Mouse (Mus musculus) midbrain, embryonic 11.5 days (tissue): ENCODE results near the gene Got1. TPM values are rescaled to one million over a fixed set of nuclear protein-coding genes. Genes with fewer than 3 reads are reported as not detected.

Experiments used
- ATAC-seq: fragments of 200-750 bp; cut with Nextera tagmentation; 2 replicates; pipeline ENCODE4 v1.8.0; 2017; ENCODE audit warnings: moderate TSS enrichment, moderate library complexity; ENCODE audit not compliant: low FRiP score
- DNase-seq: peaks from one replicate; pipeline ENCODE4 v3.0.0; 2015; ENCODE audit warnings: low spot score; ENCODE audit errors: missing footprints
- H3K27ac ChIP-seq: fragments of 300-500 bp; sonication (generic); 2 replicates; pipeline ENCODE4 v1.5.1; 2014; ENCODE audit warnings: low read depth, low read length
- H3K27me3 ChIP-seq: fragments of 300-500 bp; sonication (generic); 2 replicates; pipeline ENCODE4 v1.6.1; 2014; ENCODE audit warnings: mild to moderate bottlenecking, low read length, moderate library complexity, mixed read lengths; ENCODE audit not compliant: control insufficient read depth, insufficient read depth
- H3K36me3 ChIP-seq: fragments of 300-500 bp; sonication (generic); 2 replicates; pipeline ENCODE4 v1.6.1; 2014; ENCODE audit warnings: mild to moderate bottlenecking, low read length, moderate library complexity, mixed read lengths; ENCODE audit not compliant: control insufficient read depth, insufficient read depth
- H3K4me1 ChIP-seq: fragments of 300-500 bp; sonication (generic); 2 replicates; pipeline ENCODE4 v1.6.1; 2014; ENCODE audit warnings: low read length; ENCODE audit not compliant: control insufficient read depth, insufficient read depth
- H3K4me2 ChIP-seq: fragments of 300-500 bp; sonication (generic); 2 replicates; pipeline ENCODE4 v1.6.1; 2014; ENCODE audit warnings: mild to moderate bottlenecking, moderate library complexity
- H3K4me3 ChIP-seq: fragments of 300-500 bp; sonication (generic); 2 replicates; pipeline ENCODE4 v1.5.1; 2014; ENCODE audit warnings: low read depth, low read length
- H3K9ac ChIP-seq: fragments of 300-500 bp; sonication (generic); 2 replicates; pipeline ENCODE4 v1.6.1; 2014; ENCODE audit warnings: low read length
- H3K9me3 ChIP-seq: fragments of 300-500 bp; sonication (generic); 2 replicates; pipeline ENCODE4 v1.6.1; 2016; ENCODE audit warnings: low read length; ENCODE audit not compliant: control insufficient read depth
- WGBS: fragments of 180-500 bp; shearing (Covaris S2); extraction: QIAGEN DNeasy Blood & Tissue Kit; methylation state at CpG from one replicate; pipeline ENCODE4 v1.1.7; 2014; 5-methylcytosine and 5-hydroxymethylcytosine counted together
- polyA plus RNA-seq: library from polyadenylated mRNA; unstranded; fragments of >200 nt; fragmentation: Nextera tagmentation; extraction: Ambion mirVana; gene quantifications from 2 replicates; pipeline ENCODE4 v1.2.1, GENCODE M21; 2014

Gene Got1
- polyA plus RNA-seq, 1 experiment from 2014 or later, result 46.6 TPM

DNA sequence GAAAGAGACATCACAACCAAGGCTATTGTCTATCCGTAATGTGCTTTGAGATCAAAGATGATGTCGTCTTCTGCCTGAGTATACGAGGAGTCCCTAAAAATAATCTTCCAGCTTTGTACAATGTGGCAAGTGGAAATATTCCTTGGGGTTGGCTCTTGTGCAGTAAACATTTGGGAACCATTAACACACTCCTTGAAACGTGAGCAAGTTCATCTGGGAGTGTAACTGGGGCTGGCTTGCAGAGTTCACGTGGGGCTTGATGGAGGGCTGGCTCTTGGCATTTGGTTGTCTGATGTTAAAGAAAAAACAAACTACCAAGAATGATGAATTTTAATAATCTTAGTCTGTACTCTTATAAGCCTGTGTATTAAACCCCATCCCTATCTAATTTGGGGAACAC is 45.0 kb downstream of the Got1 start:
- no peaks in the 10 kb centered on the region for H3K4me1 ChIP-seq
- H3K27me3 ChIP-seq, result no peaks in the 10 kb centered on the region
- ATAC-seq (no peak), DNase-seq (peak; percentile 59)
- H3K36me3 ChIP-seq, result no peaks in the 10 kb centered on the region
- no peak overlapping the region for H3K27ac ChIP-seq
- H3K4me2 ChIP-seq, result no peak overlapping the region
- H3K9me3 ChIP-seq, result no peaks in the 10 kb centered on the region
- H3K9ac ChIP-seq, result no peak overlapping the region
- no peak overlapping the region for H3K4me3 ChIP-seq
- WGBS, result 84% methylated on average over 5 of the region's 5 CpGs

DNA sequence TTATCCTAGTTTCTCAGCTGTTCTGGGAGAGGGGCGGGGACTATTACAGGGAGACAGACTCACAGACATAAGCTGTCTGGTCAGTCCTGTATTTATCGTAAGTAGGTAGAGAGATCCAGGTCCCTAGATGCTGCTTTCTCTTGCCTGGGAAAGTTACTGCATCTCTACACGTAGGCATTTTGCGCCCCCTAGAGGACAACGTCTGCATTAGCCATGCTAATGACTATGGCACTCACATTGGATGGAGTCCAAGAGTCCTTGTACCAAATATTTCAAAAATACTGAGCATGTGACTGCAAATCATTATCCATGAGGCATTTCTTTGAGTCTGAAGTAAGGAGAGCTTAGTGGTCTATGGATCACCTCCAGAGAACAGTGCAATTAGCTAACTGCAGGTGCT is 45.5 kb downstream of the Got1 start:
- H3K36me3 ChIP-seq, result no peaks in the 10 kb centered on the region
- no peaks in the 10 kb centered on the region for H3K27me3 ChIP-seq
- peak; percentile 94 for DNase-seq
- no peaks in the 10 kb centered on the region for H3K4me1 ChIP-seq
- no peak overlapping the region for H3K9ac ChIP-seq
- WGBS, result 24% methylated on average over 5 of the region's 5 CpGs
- H3K9me3 ChIP-seq, result no peaks in the 10 kb centered on the region
- no peak for ATAC-seq
- H3K27ac ChIP-seq, result no peak overlapping the region
- no peak overlapping the region for H3K4me2 ChIP-seq
- no peak overlapping the region for H3K4me3 ChIP-seq

DNA sequence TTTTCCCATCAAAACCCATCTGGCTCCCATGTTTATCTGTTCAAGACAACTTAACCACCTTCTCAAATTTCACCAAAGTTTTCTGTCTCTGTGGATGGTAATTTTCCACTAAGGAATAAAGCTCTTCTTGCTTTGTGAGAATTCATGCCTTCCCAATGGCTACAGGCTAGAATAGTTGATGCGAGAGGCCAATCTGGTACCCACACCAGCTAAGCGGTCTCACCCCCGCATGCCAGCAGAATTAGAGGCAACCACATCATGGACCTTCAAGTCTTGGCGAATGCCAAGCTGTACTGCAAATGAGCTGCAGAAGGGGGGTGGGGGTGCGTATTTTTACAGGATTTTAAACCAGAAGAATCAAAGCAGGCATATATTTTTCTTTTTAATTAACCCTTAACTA is 47.0 kb downstream of the Got1 start:
- Histone ChIP-seq H3K9ac (no peak overlapping the region), H3K27ac (no peak overlapping the region), H3K4me1 (no peaks in the 10 kb centered on the region), H3K4me3 (no peak overlapping the region), H3K9me3 (no peaks in the 10 kb centered on the region), H3K27me3 (no peaks in the 10 kb centered on the region), H3K36me3 (no peaks in the 10 kb centered on the region), H3K4me2 (no peak overlapping the region)
- 89% methylated on average over 5 of the region's 5 CpGs for WGBS
- peak; percentile 53 for DNase-seq
- ATAC-seq, result no peak

DNA sequence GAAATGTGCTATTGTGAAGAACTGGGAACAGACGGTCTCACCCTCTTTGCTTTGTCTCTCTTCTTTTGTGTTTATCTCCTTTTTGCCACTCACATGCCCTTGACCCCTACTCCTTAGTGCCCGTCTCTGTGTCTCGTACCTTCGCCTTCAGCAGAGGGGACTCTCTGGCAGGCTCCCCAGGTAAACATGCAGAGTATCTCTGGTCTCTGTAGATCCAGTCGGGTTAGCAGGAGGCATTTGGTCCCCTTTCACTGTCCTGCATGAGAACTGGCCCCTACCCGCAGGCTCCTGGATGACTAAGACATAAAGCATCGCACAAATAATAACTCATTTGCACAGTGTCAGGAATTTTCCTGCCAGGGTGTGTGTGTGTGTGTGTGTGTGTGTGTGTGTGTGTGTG is 48.3 kb downstream of the Got1 start:
- DNase-seq (no peak), ATAC-seq (no peak)
- Histone ChIP-seq H3K4me1 (no peaks in the 10 kb centered on the region), H3K27ac (no peak overlapping the region), H3K4me3 (no peak overlapping the region), H3K36me3 (no peaks in the 10 kb centered on the region), H3K9me3 (no peaks in the 10 kb centered on the region), H3K4me2 (no peak overlapping the region), H3K27me3 (no peaks in the 10 kb centered on the region), H3K9ac (no peak overlapping the region)
- WGBS, result 76% methylated on average over 7 of the region's 7 CpGs

DNA sequence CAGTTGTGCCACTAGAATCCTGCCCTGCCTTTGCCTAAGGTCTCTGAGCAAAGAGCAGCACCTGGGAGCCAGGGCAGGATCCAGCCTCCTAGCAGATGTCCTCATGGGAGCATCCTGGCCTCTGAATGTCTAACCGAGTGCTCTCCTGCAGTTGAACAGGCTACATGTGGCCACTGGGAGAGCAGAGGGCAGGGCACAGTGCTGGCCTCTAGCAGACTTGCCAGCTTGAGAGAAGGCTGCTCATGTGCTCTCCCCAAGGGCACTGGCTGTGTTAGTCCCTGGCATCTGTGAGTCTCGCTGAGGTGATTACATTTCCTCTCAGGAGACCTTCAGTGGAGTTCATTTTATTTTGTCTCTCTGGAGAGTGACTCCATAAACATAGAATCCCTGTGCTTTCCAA is 48.8 kb downstream of the Got1 start:
- DNase-seq (peak; percentile 71), ATAC-seq (no peak)
- no peaks in the 10 kb centered on the region for H3K36me3 ChIP-seq
- H3K27me3 ChIP-seq, result no peaks in the 10 kb centered on the region
- H3K9me3 ChIP-seq, result no peaks in the 10 kb centered on the region
- H3K4me2 ChIP-seq, result no peak overlapping the region
- no peak overlapping the region for H3K4me3 ChIP-seq
- no peak overlapping the region for H3K27ac ChIP-seq
- no peak overlapping the region for H3K9ac ChIP-seq
- WGBS, result 69% methylated on average over 2 of the region's 2 CpGs
- no peaks in the 10 kb centered on the region for H3K4me1 ChIP-seq

DNA sequence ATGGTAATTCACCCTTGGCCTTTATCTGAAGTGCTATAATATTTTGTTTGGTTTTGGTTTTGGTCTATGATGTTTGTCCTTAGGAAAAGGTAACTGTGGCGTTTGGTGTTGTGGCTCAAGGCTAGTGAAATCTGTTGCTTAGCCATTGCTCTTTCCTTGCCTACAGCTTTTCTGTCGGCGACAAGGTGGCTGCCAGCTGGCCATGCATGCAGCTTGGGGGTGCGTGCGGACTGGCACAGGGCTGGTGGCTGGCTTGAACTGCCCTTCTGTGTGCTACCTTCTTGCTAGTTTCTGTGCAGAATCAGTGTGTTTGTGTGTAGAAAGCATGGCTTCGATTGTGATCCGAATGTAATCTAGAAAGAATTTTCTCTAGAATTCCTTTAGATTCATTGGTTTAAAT is 51.6 kb downstream of the Got1 start:
- no peak for ATAC-seq
- H3K27ac ChIP-seq, result no peak overlapping the region
- no peak overlapping the region for H3K4me2 ChIP-seq
- no peak overlapping the region for H3K4me3 ChIP-seq
- no peaks in the 10 kb centered on the region for H3K27me3 ChIP-seq
- no peaks in the 10 kb centered on the region for H3K9me3 ChIP-seq
- no peak overlapping the region for H3K9ac ChIP-seq
- H3K36me3 ChIP-seq, result no peaks in the 10 kb centered on the region
- DNase-seq, result peak; percentile 60
- WGBS, result 92% methylated on average over 7 of the region's 7 CpGs
- H3K4me1 ChIP-seq, result no peaks in the 10 kb centered on the region; the same call in 1 of the 2 replicates

DNA sequence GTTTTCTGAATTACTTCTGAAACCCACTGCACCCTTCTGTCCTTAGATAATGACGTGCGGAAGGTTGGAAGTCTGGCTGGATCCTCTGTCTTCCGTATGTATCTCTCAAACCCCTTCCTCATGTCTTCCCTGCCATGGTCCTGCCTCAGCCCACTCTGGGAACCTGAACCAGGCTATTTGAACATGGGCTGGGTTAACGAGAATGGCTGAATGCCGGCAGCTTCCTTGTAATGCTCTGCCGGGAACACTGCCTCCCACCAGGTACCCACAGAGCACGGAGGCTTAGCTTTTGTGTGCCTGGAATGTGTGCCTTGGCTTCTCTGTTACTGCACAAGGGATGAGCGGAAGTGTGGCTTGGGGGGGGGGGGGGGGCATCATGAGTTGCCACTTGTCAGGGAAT is 52.1 kb downstream of the Got1 start:
- ATAC-seq, result no peak
- 70% methylated on average over 8 of the region's 8 CpGs for WGBS
- Histone ChIP-seq H3K36me3 (no peaks in the 10 kb centered on the region), H3K4me1 (no peaks in the 10 kb centered on the region; the same call in 1 of the 2 replicates), H3K27ac (no peak overlapping the region), H3K27me3 (no peaks in the 10 kb centered on the region), H3K4me2 (no peak overlapping the region), H3K9ac (no peak overlapping the region), H3K9me3 (no peaks in the 10 kb centered on the region), H3K4me3 (no peak overlapping the region)
- DNase-seq, result peak; percentile 54

DNA sequence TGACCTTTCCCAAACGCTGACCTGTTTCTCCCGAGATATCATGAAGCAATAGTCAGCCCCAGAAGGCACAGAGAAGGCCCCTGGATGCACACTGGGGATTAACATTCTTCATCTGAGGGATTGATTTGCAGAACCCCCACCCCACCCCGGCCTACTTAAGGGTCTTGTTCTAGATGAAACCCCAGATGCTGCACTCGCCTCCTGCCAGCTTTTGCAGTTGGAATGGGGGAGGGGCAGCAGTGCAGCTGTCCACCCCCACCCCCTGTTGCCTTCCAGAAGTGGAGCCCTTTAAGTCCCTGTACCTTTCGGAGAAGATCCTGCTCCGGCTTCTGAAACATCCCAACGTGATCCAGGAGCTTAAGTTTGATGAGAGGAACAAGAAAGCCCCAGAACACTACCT is 55.1 kb downstream of the Got1 start:
- 53% methylated on average over 7 of the region's 7 CpGs for WGBS
- Histone ChIP-seq H3K9ac (no peak overlapping the region), H3K4me3 (no peak overlapping the region), H3K27ac (no peak overlapping the region), H3K4me1 (no peaks in the 10 kb centered on the region; the same call in 1 of the 2 replicates), H3K36me3 (no peaks in the 10 kb centered on the region), H3K9me3 (no peaks in the 10 kb centered on the region), H3K27me3 (no peaks in the 10 kb centered on the region), H3K4me2 (no peak overlapping the region)
- DNase-seq (peak; percentile 51), ATAC-seq (no peak)

DNA sequence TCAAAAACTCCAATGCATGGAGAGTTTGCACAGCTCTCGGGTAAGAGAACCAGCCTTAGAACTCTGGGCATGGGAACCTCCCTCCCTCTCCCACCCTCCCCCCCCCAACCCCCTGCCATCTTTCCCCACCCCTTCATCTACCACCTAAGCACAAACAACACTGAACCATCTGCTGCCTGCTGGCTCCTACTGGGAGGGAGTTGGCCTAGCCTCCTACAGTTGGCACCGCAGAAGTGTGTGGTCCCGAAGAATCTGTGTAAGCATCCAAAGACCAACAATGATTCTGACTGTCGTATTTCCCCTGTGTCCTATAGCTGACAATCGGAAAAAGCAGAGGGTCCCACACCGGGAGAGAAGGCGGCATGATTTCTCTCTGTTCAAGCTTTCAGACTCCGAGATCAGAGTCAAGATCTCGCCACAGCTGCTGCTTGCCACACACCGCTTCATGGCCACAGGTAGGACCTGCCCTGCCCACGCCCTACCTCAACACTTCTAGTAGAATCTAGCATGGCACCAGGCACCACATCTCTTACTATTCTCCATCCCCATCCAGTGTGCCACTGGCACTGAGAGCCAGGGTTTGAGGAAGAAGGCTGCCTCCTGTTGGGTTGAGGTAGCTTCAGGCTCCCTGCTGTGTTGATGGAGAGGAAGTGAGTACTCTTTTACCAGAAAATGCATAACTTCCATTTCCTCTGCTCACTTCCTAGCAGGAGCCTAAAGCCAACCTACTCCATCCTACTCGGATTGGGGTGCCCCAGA is 56.3 kb downstream of the Got1 start:
- WGBS, result 87% methylated on average over 12 of the region's 12 CpGs
- ATAC-seq (no peak), DNase-seq (peak; percentile 72)

More for the DNA sequence above, 56.3 kb downstream of the Got1 start:
- Histone ChIP-seq H3K9ac (no peak overlapping the region), H3K9me3 (no peaks in the 10 kb centered on the region), H3K27me3 (no peaks in the 10 kb centered on the region), H3K4me3 (no peak overlapping the region), H3K36me3 (no peaks in the 10 kb centered on the region), H3K4me2 (no peak overlapping the region), H3K4me1 (no peaks in the 10 kb centered on the region; the same call in 1 of the 2 replicates), H3K27ac (no peak overlapping the region)
